Mouse (Mus musculus): ENCODE results near the gene Ldb3.

- TF ChIP-seq CTCF (IDR thresholded peaks at IDR 0.05; ENCODE audit: control insufficient read depth, insufficient read depth, low read length) (no peak), POLR2A (IDR thresholded peaks at IDR 0.05; ENCODE audit: borderline replicate concordance, control insufficient read depth, low read depth, low read length) (no peak)
Observed at GRCm38 (mm10) chr14:34535883-34536282, 52.6 kb downstream of the Ldb3 start.

Measured in bone marrow, adult 2 months (tissue).